Mouse (Mus musculus): Measurements from ENCODE around the gene Ltk.

The Ltk gene

GRCm38 (mm10) chr2:119703171-119703570 is 57.1 kb downstream of the Ltk start:
- no peak for DNase-seq (ENCODE audit: low spot score)

Measured in testis, postnatal 10 days (tissue).